Mouse (Mus musculus): ENCODE results near the gene Prox1.

DNA sequence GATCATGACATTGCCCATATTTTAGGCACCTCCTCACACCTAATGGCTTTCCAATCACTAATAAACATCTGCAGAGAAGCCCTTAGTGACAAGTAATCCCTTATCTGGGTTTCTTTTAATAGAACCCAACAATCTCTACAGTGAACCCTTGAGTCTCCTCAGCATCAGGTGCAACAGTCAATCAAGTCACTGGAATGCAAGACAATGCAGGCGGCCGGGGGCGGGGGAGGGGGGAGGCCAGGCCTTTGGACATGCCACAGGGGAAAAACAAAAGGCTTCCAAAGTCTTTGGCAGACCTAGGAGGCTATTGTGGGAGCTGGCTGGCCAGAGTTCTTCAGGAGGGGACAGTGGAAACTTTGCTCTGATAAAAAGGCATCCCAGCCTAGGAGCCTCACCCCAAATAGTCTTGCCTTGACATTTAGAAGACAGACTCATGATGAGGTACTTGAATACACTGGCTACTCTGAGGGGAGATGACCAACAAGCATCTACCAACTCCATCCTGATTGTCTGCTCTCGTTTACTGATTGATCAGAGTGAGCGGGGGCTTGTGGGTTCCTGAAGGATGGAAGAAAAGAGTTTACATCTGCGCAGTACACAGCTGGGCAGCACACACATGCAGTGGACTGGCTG, 43.2 kb downstream of the Prox1 start:
- no peak for TF ChIP-seq CTCF (IDR thresholded peaks at IDR 0.05; ENCODE audit: low read depth, low read length)
- no peak for TF ChIP-seq POLR2A (IDR thresholded peaks at IDR 0.05; ENCODE audit: extremely low read depth, insufficient read depth, low read length)

Data from liver, adult 2 months (tissue).